Mouse (Mus musculus): ENCODE measurements around the gene Spats1. TPM values are rescaled to one million over a fixed set of nuclear protein-coding genes. Genes with fewer than 3 reads are reported as not detected.

Spats1 gene
- polyA plus RNA-seq, 1 experiment from 2014 or later = 0.52 TPM

GRCm38 (mm10) chr17:45510871-45511270 is 35.7 kb upstream of the Spats1 start:
- Histone ChIP-seq H3K27me3 (no peaks in the 10 kb centered on the region), H3K4me3 (no peak overlapping the region), H3K4me2 (no peak overlapping the region), H3K4me1 (peaks cover 7% of the 10 kb centered on the region; the same call in 1 of the 2 replicates), H3K36me3 (peaks cover 9% of the 10 kb centered on the region), H3K9ac (no peak overlapping the region), H3K9me3 (no peaks in the 10 kb centered on the region), H3K27ac (no peak overlapping the region)
- 83% methylated on average over 4 of the region's 4 CpGs for WGBS
- ATAC-seq (ENCODE audit: borderline replicate concordance, extremely low read depth, low FRiP score, low TSS enrichment) = no peak

GRCm38 (mm10) chr17:45506700-45507189 is 31.5 kb upstream of the Spats1 start, which contains the start of gene Aars2:
TSS of gene Aars2 (plus strand) at chr17:45506841.
- under 1% methylated on average over 42 of the region's 42 CpGs for WGBS
- peak within 1 kb of the TSS; percentile 98 for H3K4me3 ChIP-seq
- no peaks in the 10 kb centered on the region for H3K27me3 ChIP-seq
- H3K27ac ChIP-seq = peak within 1 kb of the TSS; percentile 87
- H3K9me3 ChIP-seq = no peaks in the 10 kb centered on the region
- ATAC-seq (ENCODE audit: borderline replicate concordance, extremely low read depth, low FRiP score, low TSS enrichment) = peak; percentile 93
- peaks cover 9% of the 10 kb centered on the region for H3K36me3 ChIP-seq
- H3K4me1 ChIP-seq = peaks cover 7% of the 10 kb centered on the region; the same call in 1 of the 2 replicates
- H3K9ac ChIP-seq = peak within 1 kb of the TSS; percentile 88
- H3K4me2 ChIP-seq = peak within 1 kb of the TSS; percentile 54

- no peak for ATAC-seq (ENCODE audit: borderline replicate concordance, extremely low read depth, low FRiP score, low TSS enrichment)
- 61% methylated on average over 6 of the region's 6 CpGs for WGBS
- Histone ChIP-seq H3K9me3 (no peaks in the 10 kb centered on the region), H3K27ac (no peak overlapping the region), H3K9ac (no peak overlapping the region), H3K4me1 (peaks cover 7% of the 10 kb centered on the region; the same call in 1 of the 2 replicates), H3K36me3 (peaks cover 7% of the 10 kb centered on the region), H3K4me2 (peak overlapping the region; percentile 54), H3K4me3 (no peak overlapping the region; the same call in 1 of the 2 replicates), H3K27me3 (no peaks in the 10 kb centered on the region)
Observed at GRCm38 (mm10) chr17:45505941-45506465, 30.8 kb upstream of the Spats1 start.

GRCm38 (mm10) chr17:45503301-45503973 is 28.2 kb upstream of the Spats1 start:
- Histone ChIP-seq H3K36me3 (no peaks in the 10 kb centered on the region; the same call in 1 of the 2 replicates), H3K4me3 (no peak overlapping the region), H3K9me3 (no peaks in the 10 kb centered on the region), H3K4me2 (no peak overlapping the region), H3K4me1 (peaks cover 7% of the 10 kb centered on the region; the same call in 1 of the 2 replicates), H3K9ac (no peak overlapping the region), H3K27me3 (no peaks in the 10 kb centered on the region), H3K27ac (no peak overlapping the region)
- ATAC-seq (ENCODE audit: borderline replicate concordance, extremely low read depth, low FRiP score, low TSS enrichment) = no peak
- WGBS = 52% methylated on average over 5 of the region's 5 CpGs

- Histone ChIP-seq H3K9ac (no peak overlapping the region), H3K4me1 (peaks cover 3% of the 10 kb centered on the region; the same call in 1 of the 2 replicates), H3K27me3 (no peaks in the 10 kb centered on the region), H3K36me3 (no peaks in the 10 kb centered on the region), H3K4me3 (no peak overlapping the region), H3K27ac (no peak overlapping the region), H3K9me3 (no peaks in the 10 kb centered on the region), H3K4me2 (no peak overlapping the region)
- ATAC-seq (ENCODE audit: borderline replicate concordance, extremely low read depth, low FRiP score, low TSS enrichment) = no peak
- 43% methylated on average over 4 of the region's 4 CpGs for WGBS
Observed at GRCm38 (mm10) chr17:45502324-45502723, 27.1 kb upstream of the Spats1 start.

GRCm38 (mm10) chr17:45500981-45501380 is 25.8 kb upstream of the Spats1 start:
- Histone ChIP-seq H3K27me3 (no peaks in the 10 kb centered on the region), H3K9ac (no peak overlapping the region), H3K4me1 (no peaks in the 10 kb centered on the region), H3K36me3 (no peaks in the 10 kb centered on the region), H3K4me3 (no peak overlapping the region), H3K4me2 (no peak overlapping the region), H3K27ac (no peak overlapping the region), H3K9me3 (no peaks in the 10 kb centered on the region)
- WGBS = 26% methylated on average over 4 of the region's 4 CpGs
- no peak for ATAC-seq (ENCODE audit: borderline replicate concordance, extremely low read depth, low FRiP score, low TSS enrichment)

- no peaks in the 10 kb centered on the region for H3K9me3 ChIP-seq
- no peak overlapping the region for H3K27ac ChIP-seq
- H3K36me3 ChIP-seq = no peaks in the 10 kb centered on the region
- no peak for ATAC-seq (ENCODE audit: borderline replicate concordance, extremely low read depth, low FRiP score, low TSS enrichment)
- H3K9ac ChIP-seq = no peak overlapping the region
- no peak overlapping the region for H3K4me2 ChIP-seq
- no peaks in the 10 kb centered on the region for H3K4me1 ChIP-seq
- WGBS = 20% methylated on average over 2 of the region's 2 CpGs
- no peak overlapping the region for H3K4me3 ChIP-seq
- no peaks in the 10 kb centered on the region for H3K27me3 ChIP-seq
Observed at GRCm38 (mm10) chr17:45499516-45499915, 24.3 kb upstream of the Spats1 start.

- Histone ChIP-seq H3K4me3 (no peak overlapping the region), H3K4me2 (no peak overlapping the region), H3K4me1 (no peaks in the 10 kb centered on the region), H3K9me3 (no peaks in the 10 kb centered on the region), H3K27ac (no peak overlapping the region), H3K9ac (no peak overlapping the region), H3K36me3 (no peaks in the 10 kb centered on the region), H3K27me3 (no peaks in the 10 kb centered on the region)
- WGBS = 73% methylated on average over 13 of the region's 13 CpGs
- no peak for ATAC-seq (ENCODE audit: borderline replicate concordance, extremely low read depth, low FRiP score, low TSS enrichment)
Observed at GRCm38 (mm10) chr17:45498397-45498796, 23.2 kb upstream of the Spats1 start.

- ATAC-seq (ENCODE audit: borderline replicate concordance, extremely low read depth, low FRiP score, low TSS enrichment) = no peak
- WGBS = 69% methylated on average over 11 of the region's 11 CpGs
- Histone ChIP-seq H3K27me3 (no peaks in the 10 kb centered on the region), H3K27ac (no peak overlapping the region), H3K4me3 (no peak overlapping the region), H3K4me2 (no peak overlapping the region), H3K36me3 (no peaks in the 10 kb centered on the region), H3K4me1 (no peaks in the 10 kb centered on the region), H3K9ac (no peak overlapping the region), H3K9me3 (no peaks in the 10 kb centered on the region)
Observed at GRCm38 (mm10) chr17:45495398-45495797, 20.2 kb upstream of the Spats1 start.

GRCm38 (mm10) chr17:45490532-45491154 is 15.4 kb upstream of the Spats1 start:
- Histone ChIP-seq H3K27ac (no peak overlapping the region), H3K9me3 (no peaks in the 10 kb centered on the region), H3K9ac (no peak overlapping the region), H3K27me3 (0 out of 2 replicates have a peak, but pooled peaks cover 4% of the 10 kb centered on the region), H3K4me3 (no peak overlapping the region), H3K4me1 (no peaks in the 10 kb centered on the region), H3K4me2 (no peak overlapping the region), H3K36me3 (no peaks in the 10 kb centered on the region)
- WGBS = 52% methylated on average over 13 of the region's 13 CpGs
- ATAC-seq (ENCODE audit: borderline replicate concordance, extremely low read depth, low FRiP score, low TSS enrichment) = no peak

- no peaks in the 10 kb centered on the region for H3K9me3 ChIP-seq
- no peaks in the 10 kb centered on the region for H3K4me1 ChIP-seq
- H3K27me3 ChIP-seq = 0 out of 2 replicates have a peak, but pooled peaks cover 4% of the 10 kb centered on the region
- ATAC-seq (ENCODE audit: borderline replicate concordance, extremely low read depth, low FRiP score, low TSS enrichment) = no peak
- no peak overlapping the region for H3K9ac ChIP-seq
- H3K36me3 ChIP-seq = no peaks in the 10 kb centered on the region
- no peak overlapping the region for H3K4me2 ChIP-seq
- 76% methylated on average over 6 of the region's 6 CpGs for WGBS
- H3K27ac ChIP-seq = no peak overlapping the region
- H3K4me3 ChIP-seq = no peak overlapping the region
Observed at GRCm38 (mm10) chr17:45489736-45490135, 14.5 kb upstream of the Spats1 start.
